Mouse (Mus musculus): ENCODE results near the gene Naa20. TPM values are rescaled to one million over a fixed set of nuclear protein-coding genes. Genes with fewer than 3 reads are reported as not detected.

Naa20 gene
- 84.5 and 89.6 TPM in 2 replicates for polyA plus RNA-seq (2012; rRNA removed)

DNA sequence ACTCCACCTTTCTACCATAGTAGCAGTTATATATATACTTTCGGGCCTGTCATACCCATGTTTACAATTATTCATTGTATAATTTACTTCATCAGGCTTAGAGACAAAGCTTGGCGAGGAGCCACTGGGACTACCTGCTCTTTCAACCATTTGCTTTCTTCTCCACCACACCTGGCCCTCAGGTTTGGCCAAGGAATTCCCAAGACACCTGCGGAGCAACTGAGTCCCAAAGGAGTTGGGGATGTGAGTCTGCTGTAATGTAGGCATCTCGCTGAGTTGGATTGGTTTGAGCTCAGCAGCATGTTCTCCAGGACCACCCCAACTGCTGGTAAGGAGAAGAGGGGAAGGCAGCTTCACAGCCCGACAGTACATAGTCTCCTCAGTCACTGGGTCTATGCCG lies at the start of gene Naa20:
Naa20 (plus strand) TSS at position 239 of the 400 bp plus-strand sequence.

DNA sequence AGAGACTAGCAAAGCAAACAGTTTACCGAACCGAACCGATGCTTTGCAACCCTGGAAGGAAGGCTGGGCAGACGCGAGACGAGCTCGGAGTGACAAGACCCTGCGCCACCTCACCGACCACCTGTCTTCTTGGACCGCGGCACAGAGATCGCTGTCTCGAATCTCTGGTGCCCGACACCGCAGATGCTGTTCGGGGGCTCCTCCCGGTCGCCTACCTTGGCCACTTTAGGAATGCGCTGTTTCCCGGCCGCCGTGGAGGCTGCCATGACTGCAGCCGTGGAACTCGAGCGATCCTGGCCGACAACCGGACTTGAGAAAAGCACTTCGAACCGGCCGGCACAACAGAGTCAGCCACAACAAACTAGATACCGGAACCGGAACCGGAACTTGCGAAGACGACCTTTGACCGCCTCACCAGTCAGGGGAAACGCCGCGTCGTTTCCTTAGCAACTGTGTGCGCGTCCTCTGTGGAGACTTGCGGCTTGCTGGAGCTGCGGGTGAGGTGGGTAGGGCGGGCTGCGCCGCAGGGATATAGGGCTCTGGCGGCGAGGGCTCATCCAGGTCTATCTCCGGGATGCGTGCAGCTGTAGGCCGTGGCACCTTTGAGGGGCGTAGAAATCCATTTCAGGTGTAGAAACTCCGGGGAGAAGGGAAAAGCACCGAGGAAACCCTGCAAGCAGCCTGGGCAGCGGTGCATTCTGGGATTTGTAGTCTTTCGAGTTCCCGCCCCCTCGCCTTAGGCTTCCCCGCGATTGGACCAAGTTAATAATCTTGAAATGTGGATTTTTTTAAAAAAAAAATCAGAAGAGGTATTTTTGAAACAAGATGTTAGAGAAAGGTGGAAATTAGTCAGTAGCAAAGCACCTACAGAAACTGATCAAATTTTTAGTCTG lies 32.7 kb downstream of the Naa20 start, which contains the start of the genes Cfap61 and Crnkl1:
Cfap61 (plus strand) TSS at position 446 of the 893 bp plus-strand sequence.
Crnkl1 (minus strand) TSS at position 676 of the 893 bp plus-strand sequence.

Other genes with a start within 250 kb of the Naa20 start
- gene Rin2, start 226.9 kb upstream of the Naa20 start, polyA plus RNA-seq (2012; rRNA removed) = 8.3 and 9.7 TPM in 2 replicates
- 2.2 and 2.4 TPM in 2 replicates for gene Cfap61, start 32.7 kb downstream of the Naa20 start, polyA plus RNA-seq (2012; rRNA removed)
- 14.2 and 15.1 TPM in 2 replicates for gene Crnkl1, start 32.9 kb downstream of the Naa20 start, polyA plus RNA-seq (2012; rRNA removed)

Data from central nervous system, embryonic 18 days (tissue).